Mouse (Mus musculus): ENCODE measurements around the gene Ftsj3. TPM values are rescaled to one million over a fixed set of nuclear protein-coding genes. Genes with fewer than 3 reads are reported as not detected.

Ftsj3 gene
- total and polyA plus RNA-seq, 2 experiments from 2014 or later = 27.9 to 46.9 TPM

- 93% methylated on average over 5 of the region's 5 CpGs for WGBS
- Histone ChIP-seq H3K9ac (replicated peaks; ENCODE audit: low read length, poor library complexity, severe bottlenecking) (no peak overlapping the region), H3K27ac (ENCODE audit: low read depth, low read length) (no peak overlapping the region), H3K4me2 (ENCODE audit: low read depth, low read length, poor library complexity, severe bottlenecking) (no peak overlapping the region), H3K4me3 (ENCODE audit: low read depth, low read length) (no peak overlapping the region), H3K27me3 (ENCODE audit: insufficient read depth, low read length) (no peaks in the 10 kb centered on the region), H3K9me3 (ENCODE audit: low read length) (no peaks in the 10 kb centered on the region), H3K36me3 (ENCODE audit: insufficient read depth, low read length) (no peaks in the 10 kb centered on the region), H3K4me1 (ENCODE audit: insufficient read depth, low read length) (no peaks in the 10 kb centered on the region)
- no peak for ATAC-seq (ENCODE audit: low FRiP score)
- no peak for DNase-seq (ENCODE audit: low spot score)
- no peak for TF ChIP-seq CTCF (IDR thresholded peaks at IDR 0.05)
Measured at GRCm38 (mm10) chr11:106290376-106290775, 34.5 kb upstream of the Ftsj3 start.

DNA sequence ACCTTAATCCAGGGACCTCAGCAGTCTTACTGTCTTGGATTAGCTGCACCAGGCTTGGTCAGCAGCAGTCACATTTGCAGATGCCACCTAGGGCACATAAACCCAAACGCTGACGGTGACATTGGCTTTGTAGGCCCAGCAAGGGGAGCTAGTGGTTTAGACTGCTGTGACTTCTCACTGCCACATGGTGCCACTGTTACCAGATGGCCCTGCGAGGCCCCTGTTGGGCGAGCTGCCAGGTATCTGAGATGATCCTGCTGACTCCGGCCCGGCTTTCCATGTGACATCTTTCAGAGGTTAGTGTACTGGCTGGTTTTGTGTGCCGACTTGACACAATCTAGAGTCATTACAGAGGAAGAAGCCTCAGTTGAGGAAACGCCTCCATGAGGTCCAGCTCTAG, 33.5 kb upstream of the Ftsj3 start:
- Histone ChIP-seq H3K36me3 (ENCODE audit: insufficient read depth, low read length) (no peaks in the 10 kb centered on the region), H3K4me2 (ENCODE audit: low read depth, low read length, poor library complexity, severe bottlenecking) (no peak overlapping the region), H3K9ac (replicated peaks; ENCODE audit: low read length, poor library complexity, severe bottlenecking) (no peak overlapping the region), H3K27me3 (ENCODE audit: insufficient read depth, low read length) (no peaks in the 10 kb centered on the region), H3K9me3 (ENCODE audit: low read length) (no peaks in the 10 kb centered on the region), H3K4me3 (ENCODE audit: low read depth, low read length) (no peak overlapping the region), H3K27ac (ENCODE audit: low read depth, low read length) (no peak overlapping the region), H3K4me1 (ENCODE audit: insufficient read depth, low read length) (no peaks in the 10 kb centered on the region)
- WGBS = 63% methylated on average over 8 of the region's 8 CpGs
- TF ChIP-seq CTCF (IDR thresholded peaks at IDR 0.05) = peak; percentile 37
- no peak for ATAC-seq (ENCODE audit: low FRiP score)
- peak; percentile 79 for DNase-seq (ENCODE audit: low spot score)

- Histone ChIP-seq H3K4me1 (ENCODE audit: insufficient read depth, low read length) (no peaks in the 10 kb centered on the region), H3K9ac (replicated peaks; ENCODE audit: low read length, poor library complexity, severe bottlenecking) (no peak overlapping the region), H3K4me3 (ENCODE audit: low read depth, low read length) (no peak overlapping the region), H3K4me2 (ENCODE audit: low read depth, low read length, poor library complexity, severe bottlenecking) (no peak overlapping the region), H3K36me3 (ENCODE audit: insufficient read depth, low read length) (no peaks in the 10 kb centered on the region), H3K27me3 (ENCODE audit: insufficient read depth, low read length) (no peaks in the 10 kb centered on the region), H3K27ac (ENCODE audit: low read depth, low read length) (no peak overlapping the region), H3K9me3 (ENCODE audit: low read length) (no peaks in the 10 kb centered on the region)
- no peak for TF ChIP-seq CTCF (IDR thresholded peaks at IDR 0.05)
- 59% methylated on average over 11 of the region's 11 CpGs for WGBS
- ATAC-seq (ENCODE audit: low FRiP score) (no peak), DNase-seq (ENCODE audit: low spot score) (no peak)
Measured at GRCm38 (mm10) chr11:106286987-106287386, 31.1 kb upstream of the Ftsj3 start.

DNA sequence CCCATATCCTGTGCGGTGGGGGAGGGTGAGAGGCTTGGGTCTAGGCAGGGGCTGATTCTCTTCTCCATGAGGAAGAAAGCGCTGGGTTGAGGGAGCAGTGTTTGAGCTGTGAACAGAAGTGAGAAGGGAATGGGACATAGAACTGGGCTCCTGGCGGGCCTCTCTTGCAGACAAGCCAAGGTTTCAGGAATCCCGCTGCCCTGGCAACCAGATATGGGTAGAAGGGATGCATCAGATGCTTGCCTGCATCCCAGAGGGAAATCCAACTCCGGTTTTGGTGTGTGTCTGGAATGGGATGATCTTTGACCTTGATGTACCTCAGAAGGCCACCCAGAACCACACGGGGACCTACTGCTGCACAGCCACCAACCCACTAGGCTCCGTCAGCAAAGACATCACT, 30.3 kb upstream of the Ftsj3 start:
- H3K4me3 ChIP-seq (ENCODE audit: low read depth, low read length) = no peak overlapping the region
- H3K9me3 ChIP-seq (ENCODE audit: low read length) = no peaks in the 10 kb centered on the region
- no peaks in the 10 kb centered on the region for H3K36me3 ChIP-seq (ENCODE audit: insufficient read depth, low read length)
- no peaks in the 10 kb centered on the region for H3K27me3 ChIP-seq (ENCODE audit: insufficient read depth, low read length)
- no peaks in the 10 kb centered on the region for H3K4me1 ChIP-seq (ENCODE audit: insufficient read depth, low read length)
- no peak for TF ChIP-seq CTCF (IDR thresholded peaks at IDR 0.05)
- ATAC-seq (ENCODE audit: low FRiP score) = no peak
- no peak for DNase-seq (ENCODE audit: low spot score)
- H3K4me2 ChIP-seq (ENCODE audit: low read depth, low read length, poor library complexity, severe bottlenecking) = no peak overlapping the region
- no peak overlapping the region for H3K27ac ChIP-seq (ENCODE audit: low read depth, low read length)
- WGBS = 86% methylated on average over 7 of the region's 7 CpGs
- H3K9ac ChIP-seq (replicated peaks; ENCODE audit: low read length, poor library complexity, severe bottlenecking) = no peak overlapping the region

DNA sequence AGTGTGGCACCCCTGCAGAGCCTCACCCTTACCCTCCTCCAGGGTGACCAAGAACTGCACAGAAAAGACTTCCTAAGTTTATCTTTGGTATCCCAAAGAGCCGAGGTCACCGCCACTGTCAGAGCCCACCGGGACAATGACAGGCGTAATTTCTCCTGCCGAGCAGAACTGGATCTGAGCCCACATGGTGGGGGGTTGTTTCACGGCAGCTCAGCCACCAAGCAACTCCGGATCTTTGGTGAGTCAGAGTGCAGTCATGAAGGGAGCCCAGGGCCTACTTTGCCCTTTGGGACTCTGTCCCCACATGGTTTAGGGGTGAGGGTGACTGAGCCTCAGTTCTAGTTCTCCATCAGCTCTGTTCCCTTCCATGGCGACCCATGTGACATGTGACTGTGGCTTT, 28.2 kb upstream of the Ftsj3 start:
- H3K36me3 ChIP-seq (ENCODE audit: insufficient read depth, low read length) = no peaks in the 10 kb centered on the region
- no peak for TF ChIP-seq CTCF (IDR thresholded peaks at IDR 0.05)
- no peak for DNase-seq (ENCODE audit: low spot score)
- no peak overlapping the region for H3K27ac ChIP-seq (ENCODE audit: low read depth, low read length)
- H3K4me2 ChIP-seq (ENCODE audit: low read depth, low read length, poor library complexity, severe bottlenecking) = no peak overlapping the region
- no peaks in the 10 kb centered on the region for H3K27me3 ChIP-seq (ENCODE audit: insufficient read depth, low read length)
- 57% methylated on average over 8 of the region's 8 CpGs for WGBS
- no peak overlapping the region for H3K9ac ChIP-seq (replicated peaks; ENCODE audit: low read length, poor library complexity, severe bottlenecking)
- no peaks in the 10 kb centered on the region for H3K4me1 ChIP-seq (ENCODE audit: insufficient read depth, low read length)
- no peak overlapping the region for H3K4me3 ChIP-seq (ENCODE audit: low read depth, low read length)
- no peaks in the 10 kb centered on the region for H3K9me3 ChIP-seq (ENCODE audit: low read length)
- ATAC-seq (ENCODE audit: low FRiP score) = no peak

GRCm38 (mm10) chr11:106283371-106283770, 27.5 kb upstream of the Ftsj3 start:
- no peak for DNase-seq (ENCODE audit: low spot score)
- Histone ChIP-seq H3K4me3 (ENCODE audit: low read depth, low read length) (no peak overlapping the region), H3K9ac (replicated peaks; ENCODE audit: low read length, poor library complexity, severe bottlenecking) (no peak overlapping the region), H3K27me3 (ENCODE audit: insufficient read depth, low read length) (no peaks in the 10 kb centered on the region), H3K4me1 (ENCODE audit: insufficient read depth, low read length) (no peaks in the 10 kb centered on the region), H3K36me3 (ENCODE audit: insufficient read depth, low read length) (no peaks in the 10 kb centered on the region), H3K27ac (ENCODE audit: low read depth, low read length) (no peak overlapping the region), H3K4me2 (ENCODE audit: low read depth, low read length, poor library complexity, severe bottlenecking) (no peak overlapping the region), H3K9me3 (ENCODE audit: low read length) (no peaks in the 10 kb centered on the region)
- TF ChIP-seq CTCF (IDR thresholded peaks at IDR 0.05) = no peak
- WGBS = 87% methylated on average over 4 of the region's 4 CpGs
- ATAC-seq (ENCODE audit: low FRiP score) = no peak

All from midbrain, postnatal 0 days (tissue).